Mouse (Mus musculus) stomach, postnatal 0 days (tissue): ENCODE results near the gene Jpt2. TPM values are rescaled to one million over a fixed set of nuclear protein-coding genes. Genes with fewer than 3 reads are reported as not detected.

Experiments
- ATAC-seq: fragments of 200-750 bp; cut with Nextera tagmentation; 2 replicates; pipeline ENCODE4 v1.8.0; 2017; ENCODE audit not compliant: low FRiP score, low TSS enrichment
- DNase-seq: peaks from one replicate; pipeline ENCODE4 v3.0.0-alpha.2; 2016; ENCODE audit warnings: low spot score
- H3K27ac ChIP-seq: fragments of 300-500 bp; sonication (generic); replicated peaks from 2 replicates; pipeline ENCODE4 v1.5.1; 2014; ENCODE audit warnings: mild to moderate bottlenecking, control low read depth
- H3K27me3 ChIP-seq: fragments of 300-500 bp; sonication (generic); 2 replicates; pipeline ENCODE4 v1.6.1; 2014; ENCODE audit warnings: low read length; ENCODE audit not compliant: control insufficient read depth, insufficient read depth
- H3K36me3 ChIP-seq: fragments of 300-500 bp; sonication (generic); 2 replicates; pipeline ENCODE4 v1.6.1; 2014; ENCODE audit warnings: low read length, mixed read lengths; ENCODE audit not compliant: control insufficient read depth, insufficient read depth
- H3K4me1 ChIP-seq: fragments of 300-500 bp; sonication (generic); replicated peaks from 2 replicates; pipeline ENCODE4 v1.6.1; 2014; ENCODE audit warnings: antibody characterized with exemption; ENCODE audit not compliant: control insufficient read depth, insufficient read depth
- H3K4me2 ChIP-seq: fragments of 300-500 bp; sonication (generic); replicated peaks from 2 replicates; pipeline ENCODE4 v1.6.1; 2014; ENCODE audit warnings: low read depth, mild to moderate bottlenecking, control low read depth, moderate library complexity
- H3K4me3 ChIP-seq: fragments of 300-500 bp; sonication (generic); 2 replicates; pipeline ENCODE4 v1.5.1; 2014; ENCODE audit warnings: low read depth, low read length, control low read depth
- H3K9ac ChIP-seq: fragments of 300-500 bp; sonication (generic); 2 replicates; pipeline ENCODE4 v1.6.1; 2014; ENCODE audit warnings: mild to moderate bottlenecking, low read length, control low read depth, mixed read lengths
- H3K9me3 ChIP-seq: fragments of 300-500 bp; sonication (generic); 2 replicates; pipeline ENCODE4 v1.6.1; 2016; ENCODE audit warnings: low read length; ENCODE audit not compliant: control insufficient read depth
- CTCF ChIP-seq: IDR thresholded peaks from 2 replicates; pipeline ENCODE4 v1.5.1; 2016; ENCODE audit warnings: antibody characterized with exemption, low read depth, mild to moderate bottlenecking, moderate library complexity
- EP300 ChIP-seq: optimal IDR thresholded peaks from 2 replicates; pipeline ENCODE3; 2016; ENCODE audit warnings: antibody characterized with exemption
- WGBS: fragments of 180-500 bp; shearing (Covaris S2); extraction: QIAGEN DNeasy Blood & Tissue Kit; methylation state at CpG from one replicate; pipeline ENCODE4 v1.1.7; 2014; 5-methylcytosine and 5-hydroxymethylcytosine counted together
- polyA plus RNA-seq: library from polyadenylated mRNA; unstranded; fragments of >200 nt; fragmentation: Nextera tagmentation; extraction: Ambion mirVana; gene quantifications from 2 replicates; pipeline ENCODE4 v1.2.1, GENCODE M21; 2015

Gene Jpt2
- polyA plus RNA-seq, 1 experiment from 2014 or later = 53.9 TPM

GRCm38 (mm10) chr17:24890151-24891092 is 70.1 kb downstream of the Jpt2 start:
- ATAC-seq (no peak), DNase-seq (no peak)
- Histone ChIP-seq H3K4me3 (no peak overlapping the region), H3K4me1 (peaks cover 1% of the 10 kb centered on the region), H3K4me2 (no peak overlapping the region), H3K9me3 (no peaks in the 10 kb centered on the region), H3K36me3 (peaks cover 8% of the 10 kb centered on the region; the same call in 1 of the 2 replicates), H3K9ac (no peak overlapping the region), H3K27me3 (no peaks in the 10 kb centered on the region), H3K27ac (no peak overlapping the region)
- TF ChIP-seq EP300 (no peak), CTCF (no peak)
- 82% methylated on average over 19 of the region's 19 CpGs for WGBS

DNA sequence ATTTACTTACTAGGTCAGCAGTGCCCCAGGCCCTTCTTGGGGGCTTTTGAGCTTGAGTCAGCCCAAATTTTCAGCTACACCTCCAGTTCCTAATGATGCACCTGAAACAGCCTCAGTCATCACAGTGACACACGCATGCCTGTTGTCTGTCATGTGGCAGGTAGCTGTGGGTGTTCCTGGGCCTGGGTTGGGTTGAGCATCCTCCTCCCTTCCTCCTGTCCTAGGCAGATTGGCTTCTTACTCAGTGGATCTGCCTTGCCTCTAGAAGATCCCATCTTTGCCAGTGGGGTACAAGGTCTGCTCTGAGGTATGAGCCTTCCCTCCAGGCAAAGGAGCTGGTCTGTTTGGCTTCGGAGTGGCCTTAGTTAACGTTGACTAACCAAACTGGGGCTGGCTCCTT is 71.6 kb downstream of the Jpt2 start:
- no peak overlapping the region for H3K27ac ChIP-seq
- no peak for DNase-seq
- no peak for ATAC-seq
- WGBS = 82% methylated on average over 3 of the region's 3 CpGs
- no peak overlapping the region for H3K4me3 ChIP-seq
- no peak overlapping the region for H3K4me2 ChIP-seq
- TF ChIP-seq EP300 (no peak), CTCF (no peak)
- H3K4me1 ChIP-seq = peaks cover 3% of the 10 kb centered on the region
- H3K9ac ChIP-seq = no peak overlapping the region
- H3K9me3 ChIP-seq = no peaks in the 10 kb centered on the region
- H3K27me3 ChIP-seq = no peaks in the 10 kb centered on the region
- peaks cover 10% of the 10 kb centered on the region for H3K36me3 ChIP-seq

Other genes with a start within 250 kb of the Jpt2 start
- gene Rnf151, start 242.6 kb downstream of the Jpt2 start, polyA plus RNA-seq = 0.10 TPM in 1 of 2 replicates, not detected in the other
- gene Rps2, start 242.6 kb downstream of the Jpt2 start, polyA plus RNA-seq = 1,081 and 1,135 TPM in 2 replicates
- gene Ndufb10, start 236.2 kb downstream of the Jpt2 start, polyA plus RNA-seq = 256 and 269 TPM in 2 replicates
- 0.23 and 0.28 TPM in 2 replicates for gene Rpl3l, start 232.9 kb downstream of the Jpt2 start, polyA plus RNA-seq
- gene Msrb1, start 224.0 kb downstream of the Jpt2 start, polyA plus RNA-seq = 51.7 and 54.2 TPM in 2 replicates
- gene Hs3st6, start 207.7 kb downstream of the Jpt2 start, polyA plus RNA-seq = 1.4 and 1.8 TPM in 2 replicates
- 0.05 TPM in 1 of 2 replicates, not detected in the other for gene Meiob, start 156.4 kb downstream of the Jpt2 start, polyA plus RNA-seq
- 51.3 and 52.7 TPM in 2 replicates for gene Hagh, start 120.5 kb downstream of the Jpt2 start, polyA plus RNA-seq
- 24.1 and 25.1 TPM in 2 replicates for gene Fahd1, start 110.3 kb downstream of the Jpt2 start, polyA plus RNA-seq
- gene Igfals, start 94.7 kb downstream of the Jpt2 start, polyA plus RNA-seq = 5.6 and 5.9 TPM in 2 replicates
- gene Nubp2, start 74.3 kb downstream of the Jpt2 start, polyA plus RNA-seq = 39.4 and 40.5 TPM in 2 replicates
- gene Spsb3, start 74.0 kb downstream of the Jpt2 start, polyA plus RNA-seq = 45.5 and 47.8 TPM in 2 replicates
- gene Eme2, start 65.6 kb downstream of the Jpt2 start, polyA plus RNA-seq = 15.6 and 17.6 TPM in 2 replicates
- gene Mrps34, start 65.6 kb downstream of the Jpt2 start, polyA plus RNA-seq = 102 and 104 TPM in 2 replicates
- 39.8 and 40.2 TPM in 2 replicates for gene Nme3, start 64.2 kb downstream of the Jpt2 start, polyA plus RNA-seq
- gene Mapk8ip3, start 23.7 kb downstream of the Jpt2 start, polyA plus RNA-seq = 6.2 and 6.5 TPM in 2 replicates
- gene Cramp1l, start 55.1 kb upstream of the Jpt2 start, polyA plus RNA-seq = 2.2 and 2.8 TPM in 2 replicates
- gene Ift140, start 55.4 kb upstream of the Jpt2 start, polyA plus RNA-seq = 4.1 and 4.2 TPM in 2 replicates
- 16.8 and 19.0 TPM in 2 replicates for gene Tmem204, start 122.9 kb upstream of the Jpt2 start, polyA plus RNA-seq
- 12.2 and 13.7 TPM in 2 replicates for gene Telo2, start 155.3 kb upstream of the Jpt2 start, polyA plus RNA-seq
- gene Ptx4, start 160.1 kb upstream of the Jpt2 start, polyA plus RNA-seq = 0.30 and 0.33 TPM in 2 replicates
- gene Clcn7, start 172.7 kb upstream of the Jpt2 start, polyA plus RNA-seq = 10.5 and 11.5 TPM in 2 replicates
- 0.80 and 0.84 TPM in 2 replicates for gene Ccdc154, start 201.8 kb upstream of the Jpt2 start, polyA plus RNA-seq
- 5.8 and 6.0 TPM in 2 replicates for gene Gm38655, start 214.8 kb upstream of the Jpt2 start, polyA plus RNA-seq
- 23.1 and 23.6 TPM in 2 replicates for gene BC003965, start 223.9 kb upstream of the Jpt2 start, polyA plus RNA-seq
- gene Unkl, start 227.7 kb upstream of the Jpt2 start, polyA plus RNA-seq = 3.0 and 3.1 TPM in 2 replicates